Mouse (Mus musculus) heart, postnatal 0 days (tissue): ENCODE data around the gene Tfip11.

Experiments used
- CTCF ChIP-seq: IDR thresholded peaks from 2 replicates; pipeline ENCODE4 v1.5.1; 2016; ENCODE audit warnings: antibody characterized with exemption, control low read depth, low read depth
- EP300 ChIP-seq: IDR thresholded peaks from 2 replicates; pipeline ENCODE4 v1.6.1; 2016; ENCODE audit warnings: antibody characterized with exemption, low read depth

DNA sequence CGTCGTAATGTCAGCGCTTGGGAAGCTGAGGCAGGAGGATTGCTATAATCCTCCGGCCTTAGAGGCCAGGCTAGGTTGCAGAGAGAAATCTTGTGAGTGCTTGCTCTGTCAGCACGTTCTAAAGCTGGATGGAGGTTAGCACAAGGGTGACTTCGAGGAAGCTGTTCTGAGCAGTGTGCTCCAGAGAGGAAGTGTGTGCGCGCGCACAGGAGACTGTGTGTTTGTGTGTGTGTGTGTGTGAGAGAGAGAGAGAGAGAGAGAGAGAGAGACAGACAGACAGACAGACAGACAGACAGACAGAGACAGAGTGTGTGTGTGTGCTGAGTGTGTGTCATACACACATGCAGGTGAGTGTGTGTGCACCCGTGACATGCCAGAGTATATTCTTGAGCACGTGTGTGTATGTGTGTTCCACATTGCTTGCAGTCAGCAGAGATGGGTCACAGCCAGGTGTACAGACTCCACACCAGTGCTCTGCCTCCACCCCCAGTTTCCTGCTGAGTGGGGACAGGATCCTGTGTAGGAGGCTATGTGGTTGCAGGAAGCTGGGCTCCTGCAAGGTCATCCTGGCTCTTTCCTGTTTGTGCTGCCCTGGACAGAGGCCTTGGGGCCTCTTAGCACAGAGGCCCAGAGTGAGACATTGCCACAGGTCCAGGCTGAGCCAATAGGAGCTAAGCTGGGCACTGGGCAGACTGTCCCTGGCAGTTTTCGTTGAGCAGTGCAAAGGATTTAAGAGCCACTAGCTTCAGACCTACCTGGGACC is 27.8 kb upstream of the Tfip11 start:
- TF ChIP-seq EP300: peak; percentile 82; the same call in 1 of the 2 replicates
- TF ChIP-seq CTCF: no peak
